Mouse (Mus musculus) CD8-positive naive resting alpha-beta T cell, adult 2 months (primary cell): ENCODE data around the gene Zdhhc4.
A peak's percentile ranks its signal among the peaks of the same experiment; 100 is the strongest.

Source experiments
- DNase-seq, 2 experiments: peaks; one replicate each; pipeline ENCODE4 v3.0.0; 2022; ENCODE audit warnings: low read depth in 2 of 2, low spot score in 2 of 2

The Zdhhc4 gene

DNA sequence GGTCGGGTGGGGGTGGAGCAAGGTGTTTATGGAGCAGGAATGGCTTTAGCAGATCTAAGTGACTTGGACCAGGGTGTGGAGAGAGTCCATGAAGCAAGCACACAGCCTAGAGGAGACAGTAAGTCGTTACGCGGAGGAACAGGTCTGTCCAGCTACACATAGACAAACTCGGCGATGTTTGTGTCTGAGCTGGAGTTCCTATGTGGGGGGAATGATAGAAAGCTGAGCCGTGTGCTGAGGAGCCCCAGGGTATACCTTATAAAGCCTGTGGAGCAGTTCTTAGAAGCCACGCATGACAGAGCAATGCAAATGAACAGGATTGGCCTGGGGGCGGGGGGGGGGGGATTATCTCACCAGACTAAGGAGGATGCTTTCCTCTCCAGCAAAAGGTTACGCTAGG is 49.8 kb downstream of the Zdhhc4 start:
- no peak for DNase-seq

DNA sequence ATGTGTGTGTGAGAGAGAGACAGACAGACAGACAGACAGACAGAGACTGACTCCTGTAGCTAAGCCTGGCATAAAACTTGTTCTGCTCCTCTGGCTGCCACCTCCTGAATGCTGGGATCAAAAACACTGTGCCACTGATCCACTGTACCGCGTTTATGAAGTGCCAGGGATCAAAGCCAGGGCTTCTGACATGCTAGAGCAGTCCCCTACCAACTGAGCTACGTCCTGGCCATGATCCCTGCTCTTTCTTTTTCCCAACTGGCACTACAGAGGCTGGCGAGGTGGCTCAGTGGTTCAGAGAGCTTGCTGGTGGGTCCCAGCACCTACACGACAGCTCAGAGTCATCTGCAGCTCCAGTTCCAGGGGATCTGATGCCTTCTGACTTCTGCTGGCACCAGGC is 53.3 kb downstream of the Zdhhc4 start:
- no peak for DNase-seq

DNA sequence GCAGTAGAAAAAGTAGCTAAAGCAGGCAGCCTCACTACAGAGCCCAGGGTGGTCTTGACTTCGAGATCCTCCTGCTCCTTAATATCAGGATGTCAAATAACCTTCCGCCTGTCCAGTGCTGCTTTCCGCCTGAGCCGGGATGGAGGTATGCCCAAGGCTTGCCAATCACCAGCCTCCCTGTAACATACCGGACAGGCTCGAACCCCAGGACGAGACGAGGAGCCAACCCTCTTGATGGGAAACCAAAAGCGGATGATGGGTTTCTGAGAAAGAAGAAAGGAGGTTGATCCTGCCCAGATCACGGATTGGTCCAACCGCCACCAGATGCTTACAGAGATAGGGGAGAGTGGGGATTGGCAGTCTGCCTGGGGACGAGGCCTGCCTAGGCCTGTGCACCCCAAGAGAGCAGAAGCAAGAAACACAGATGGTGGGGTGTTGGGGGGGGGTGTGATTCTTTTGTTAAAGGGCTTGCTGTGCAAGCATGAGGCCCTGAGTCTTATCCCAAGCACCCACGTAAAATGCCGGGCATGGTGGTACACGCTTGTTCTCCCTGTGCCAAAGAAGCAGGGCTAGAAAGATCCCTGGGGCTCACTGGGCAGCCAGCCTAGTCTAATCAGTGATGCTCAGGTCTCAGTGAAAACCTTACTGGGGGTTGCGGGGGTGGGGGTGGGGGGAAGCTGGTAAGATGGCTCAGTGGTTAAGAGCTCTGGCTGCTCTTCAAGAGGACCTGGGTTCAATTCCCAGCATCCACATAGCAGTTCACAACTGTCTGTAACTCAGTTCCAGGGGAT is 56.3 kb downstream of the Zdhhc4 start:
- DNase-seq: no peak

DNA sequence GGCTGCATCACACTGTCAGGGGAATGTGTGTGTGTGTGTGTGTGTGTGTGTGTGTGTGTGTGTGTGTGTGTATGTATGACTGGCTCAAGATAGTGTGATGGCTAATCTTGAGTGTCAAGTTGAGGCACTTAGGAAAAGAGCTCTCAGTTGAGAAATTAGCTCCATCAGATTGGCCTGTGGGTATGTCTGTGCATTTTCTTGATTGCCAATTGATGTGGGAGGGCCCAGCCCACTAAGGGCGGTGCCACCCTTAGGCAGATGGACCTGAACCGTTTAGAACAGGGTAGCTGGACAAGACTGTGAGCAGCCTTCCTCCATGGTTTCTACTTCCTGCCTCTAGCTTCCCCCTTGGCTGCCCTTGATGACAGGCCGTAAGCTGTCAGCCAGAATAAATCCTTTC is 56.9 kb downstream of the Zdhhc4 start:
- no peak for DNase-seq

DNA sequence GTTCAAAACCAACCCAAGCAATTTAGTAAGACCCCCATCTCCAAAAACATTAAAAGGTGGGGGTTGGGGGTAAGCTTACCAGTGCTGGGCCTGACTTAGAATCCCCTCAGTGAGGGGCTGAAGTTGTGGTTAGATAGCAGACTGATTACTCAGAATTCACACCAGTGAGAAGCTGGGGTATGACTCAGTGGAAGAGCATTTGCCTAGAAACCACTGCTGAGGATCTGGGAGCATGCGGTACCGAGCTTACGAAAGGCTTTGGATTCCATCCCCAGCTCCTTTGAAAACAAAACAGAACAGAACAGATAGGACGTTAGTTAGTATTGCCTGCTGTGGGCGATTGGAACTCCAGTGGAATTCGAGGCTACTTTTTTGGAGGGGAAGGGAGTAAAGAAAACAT is 57.4 kb downstream of the Zdhhc4 start:
- no peak for DNase-seq

DNA sequence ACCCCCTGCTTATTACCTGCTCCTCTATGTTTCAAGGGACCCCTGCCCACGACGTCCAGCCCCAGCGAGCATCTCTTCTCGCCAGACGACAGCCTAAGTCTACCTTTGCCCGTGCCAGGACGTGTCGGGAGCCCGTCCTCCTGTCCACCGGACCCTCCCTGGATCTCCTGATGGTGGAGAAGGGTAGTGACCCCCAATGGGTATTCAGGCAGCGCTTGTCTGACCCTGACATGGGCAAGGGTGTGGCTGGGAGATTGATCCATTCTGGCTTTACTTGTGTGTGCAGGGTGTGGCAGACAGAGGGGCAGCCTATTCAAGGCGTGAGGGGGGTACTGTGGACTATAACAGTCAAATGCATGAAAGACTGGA is 58.9 kb downstream of the Zdhhc4 start:
- no peak for DNase-seq

DNA sequence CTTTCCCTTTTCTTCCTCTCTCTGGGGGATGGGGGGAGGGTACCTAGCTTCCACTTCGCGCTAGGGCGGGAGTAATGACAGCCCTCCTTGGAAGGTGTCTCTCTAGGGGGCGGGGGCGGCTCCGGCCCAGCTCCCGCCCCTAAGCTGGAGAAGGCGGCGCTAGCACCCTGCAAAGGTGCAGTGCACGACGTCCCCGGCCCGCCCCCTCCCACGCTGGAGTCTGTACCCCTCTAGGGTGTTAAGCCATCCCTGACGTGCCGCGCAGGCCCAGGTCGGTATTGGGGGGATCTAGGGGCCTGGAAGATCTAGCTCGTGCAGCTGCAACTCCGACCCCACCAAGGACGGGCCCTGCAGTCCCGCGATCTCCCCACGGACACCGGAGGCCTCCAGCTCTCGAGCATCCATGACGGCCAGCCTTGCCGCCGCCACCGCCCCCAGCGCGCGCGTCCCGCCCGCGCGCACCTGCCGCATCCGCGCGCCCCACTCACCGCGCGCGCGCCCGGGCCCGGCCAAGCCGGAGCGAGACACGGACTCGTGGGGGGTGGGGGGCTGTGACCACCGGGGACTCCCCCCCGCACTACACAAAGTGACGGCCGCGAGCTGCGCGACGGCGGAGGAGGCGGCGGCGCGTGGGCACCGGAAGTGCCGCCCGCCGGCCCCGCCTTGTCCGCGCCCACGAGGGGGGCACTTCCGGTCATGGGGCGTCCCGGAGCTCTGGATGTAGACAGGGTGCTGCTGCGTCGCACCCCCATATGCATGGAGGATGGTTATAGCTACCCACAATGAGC is 59.5 kb downstream of the Zdhhc4 start, which contains the start of gene Zfp316:
Gene Zfp316 (minus strand): TSS at position 660 of the 788 bp plus-strand sequence.
- peak in 1 of 2 experiments; percentile 10 for DNase-seq

DNA sequence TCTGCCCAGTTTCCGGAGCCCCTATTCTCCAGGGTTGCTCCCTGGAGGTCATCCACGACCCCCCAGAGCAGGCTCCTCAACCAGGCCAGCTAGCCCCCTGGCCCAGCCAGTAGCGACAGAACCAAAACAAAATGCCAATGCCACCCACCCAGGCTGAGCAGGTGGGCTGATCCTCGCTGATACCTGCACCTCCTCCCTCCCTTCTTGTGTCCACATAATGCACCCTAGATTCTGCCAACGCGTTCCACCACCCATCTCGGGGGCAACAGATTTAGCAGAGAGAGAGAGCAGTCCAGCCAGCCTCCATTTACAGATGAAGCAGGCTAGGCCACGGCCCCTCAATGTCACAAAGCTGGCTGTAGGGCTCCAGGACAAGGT is 60.1 kb downstream of the Zdhhc4 start:
- DNase-seq: no peak

DNA sequence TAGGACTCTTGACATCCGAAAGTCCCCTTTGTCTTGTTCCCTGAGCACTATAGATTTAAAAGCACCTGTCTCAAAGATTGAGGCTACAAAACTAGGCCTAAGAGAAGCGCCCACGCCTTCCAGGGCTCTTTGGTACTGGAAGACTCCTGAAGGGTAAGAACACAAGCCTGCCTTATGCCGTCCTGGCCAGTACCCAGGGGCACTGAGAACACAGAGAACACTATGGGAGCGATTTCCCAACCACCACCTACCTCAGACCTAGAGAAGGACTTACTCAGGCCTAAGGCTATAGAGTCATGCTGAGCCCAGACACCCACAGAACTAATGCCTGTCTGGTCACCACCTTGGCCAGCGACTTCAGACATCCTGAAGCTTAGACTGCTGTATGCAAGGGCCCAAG is 62.3 kb downstream of the Zdhhc4 start:
- no peak for DNase-seq
